Mouse (Mus musculus): ENCODE data around the gene Tnfrsf4. TPM values are rescaled to one million over a fixed set of nuclear protein-coding genes. Genes with fewer than 3 reads are reported as not detected.

The Tnfrsf4 gene
- total RNA-seq, 2 experiments from 2014 or later = 0.34 to 0.62 TPM

GRCm38 (mm10) chr4:156030651-156031118, 17.0 kb downstream of the Tnfrsf4 start:
- no peak for DNase-seq

DNA sequence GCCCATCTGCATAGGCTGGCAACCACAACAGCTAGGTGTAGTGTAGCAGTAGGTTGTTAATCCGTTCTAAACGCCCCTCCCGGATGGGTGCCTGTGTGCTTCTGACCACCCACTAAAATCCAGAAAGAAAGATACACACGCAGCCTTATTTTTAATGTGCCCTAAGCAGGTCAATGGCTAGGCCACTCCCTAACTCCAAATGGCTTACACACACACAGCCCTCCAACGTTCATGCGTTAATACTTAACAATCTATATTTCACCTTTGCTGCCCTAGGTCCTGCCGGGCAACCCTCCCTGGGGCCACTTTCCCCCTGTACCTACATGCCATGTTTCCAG, 17.6 kb downstream of the Tnfrsf4 start:
- no peak for DNase-seq

DNA sequence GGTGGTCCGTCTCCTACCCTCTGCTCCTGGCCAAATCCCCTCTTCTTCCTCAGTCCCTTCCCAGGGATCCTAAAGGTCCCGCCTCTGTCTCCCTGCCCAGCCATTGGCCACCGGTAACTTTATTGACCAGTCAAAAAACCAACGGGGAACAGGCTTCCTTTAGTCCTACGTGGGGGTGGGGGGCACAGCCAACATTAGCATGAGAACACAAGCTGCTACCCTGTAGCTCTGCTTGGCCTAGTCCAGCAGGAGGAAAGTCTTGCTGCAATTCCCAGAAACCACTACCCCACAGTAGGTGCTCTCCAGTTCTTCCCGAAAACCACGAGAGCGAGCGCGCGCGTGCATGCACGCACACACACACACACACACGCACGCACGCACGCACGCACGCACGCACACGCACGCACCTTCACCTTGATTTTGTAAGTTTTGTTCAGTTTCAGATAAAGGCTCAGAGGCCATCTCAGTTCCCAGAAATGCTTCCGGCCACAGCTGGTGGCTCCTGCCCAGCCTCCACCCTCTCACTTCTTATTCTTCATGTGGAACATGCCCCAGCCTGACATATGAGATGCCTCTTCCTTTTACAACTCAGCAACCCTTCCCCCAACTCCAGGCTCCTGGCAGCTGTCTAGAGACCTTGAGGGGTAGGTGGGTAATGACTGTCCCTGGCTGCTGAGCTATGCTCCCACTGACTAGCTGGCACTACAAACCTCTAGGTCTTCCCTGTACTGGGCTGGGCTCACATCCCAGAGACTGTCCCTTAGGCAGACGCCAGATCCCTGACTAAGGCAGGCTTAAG, 18.1 kb downstream of the Tnfrsf4 start:
- peak; percentile 82 for DNase-seq

DNA sequence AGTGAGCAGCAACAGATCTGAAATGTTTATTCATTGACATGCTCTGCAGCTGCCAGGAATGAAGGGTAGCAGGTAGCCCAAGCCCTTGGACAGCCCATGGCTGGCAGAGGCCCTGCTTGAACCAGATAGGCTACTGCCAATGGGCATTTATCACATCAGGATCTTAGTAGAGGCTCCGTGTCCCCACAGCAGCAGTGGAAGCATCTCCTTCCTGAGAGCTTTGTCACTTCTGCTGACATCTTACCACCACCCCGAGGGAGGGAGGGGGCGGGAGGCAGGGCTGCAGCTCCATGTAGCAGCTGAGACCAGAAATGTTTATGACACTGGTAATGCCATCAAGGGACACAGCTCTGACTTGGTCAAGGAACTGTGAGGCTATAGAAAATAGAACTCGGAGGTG, 19.2 kb downstream of the Tnfrsf4 start:
- no peak for DNase-seq

GRCm38 (mm10) chr4:156033476-156034119, 20.0 kb downstream of the Tnfrsf4 start:
- peak; percentile 56 for DNase-seq

DNA sequence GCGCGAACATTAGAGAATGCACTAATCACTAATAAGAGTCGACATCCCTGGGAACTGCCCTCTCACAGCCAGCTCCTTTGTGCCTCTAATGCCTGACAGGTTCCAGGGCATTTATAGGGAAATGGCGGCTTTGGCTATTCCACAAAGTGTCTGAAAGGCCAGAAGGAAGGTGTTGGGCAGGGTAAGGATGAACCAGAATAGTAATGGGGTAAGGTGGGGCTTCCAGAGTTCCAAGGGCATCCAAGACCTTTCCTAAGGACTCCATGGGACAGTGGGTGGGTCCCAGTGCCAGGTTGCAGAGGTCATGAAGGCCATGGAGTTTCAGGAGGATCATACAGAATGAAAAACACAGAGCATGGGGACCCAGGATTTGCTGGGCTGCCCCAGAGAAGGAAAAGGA, 20.7 kb downstream of the Tnfrsf4 start:
- DNase-seq = no peak

DNA sequence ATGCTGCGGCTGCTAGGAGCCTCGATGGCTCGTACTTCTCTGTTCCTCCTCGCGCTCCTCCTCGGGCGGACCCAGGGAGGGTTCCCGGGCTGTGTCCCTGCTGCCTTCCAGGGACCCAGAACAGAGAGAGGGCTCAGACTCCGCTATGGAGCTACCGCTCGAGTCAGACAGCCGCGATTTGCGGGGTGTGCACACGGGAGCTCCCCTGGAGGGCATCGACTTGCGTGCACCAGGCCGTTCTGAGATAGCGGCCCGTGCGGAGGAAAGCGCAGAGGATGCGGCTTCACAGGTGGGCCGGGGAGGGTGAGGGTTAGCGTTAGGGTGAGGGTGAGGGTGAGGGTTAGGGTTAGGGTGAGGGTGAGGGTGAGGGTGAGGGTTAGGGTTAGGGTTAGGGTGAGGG, 21.3 kb downstream of the Tnfrsf4 start:
- DNase-seq = no peak

DNA sequence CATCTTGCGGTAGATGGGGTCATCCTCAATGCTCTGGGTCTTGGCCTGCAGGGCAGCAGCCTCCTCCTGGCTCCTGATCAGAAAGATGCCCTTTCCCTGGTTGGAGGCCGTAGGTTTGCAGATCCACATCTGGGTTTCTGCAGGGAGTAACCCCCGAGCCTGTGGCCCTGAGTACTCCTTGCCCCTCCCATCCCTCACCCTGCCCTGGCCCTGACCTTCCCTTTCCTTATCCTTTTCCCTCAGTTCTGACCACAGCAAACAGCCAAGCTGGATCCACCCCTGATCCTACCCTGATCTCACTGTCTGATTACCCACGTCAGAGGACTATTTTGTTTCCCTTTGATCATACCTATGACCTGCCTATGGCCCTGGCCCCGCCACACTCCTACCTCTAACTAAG, 31.1 kb downstream of the Tnfrsf4 start:
- DNase-seq = no peak

DNA sequence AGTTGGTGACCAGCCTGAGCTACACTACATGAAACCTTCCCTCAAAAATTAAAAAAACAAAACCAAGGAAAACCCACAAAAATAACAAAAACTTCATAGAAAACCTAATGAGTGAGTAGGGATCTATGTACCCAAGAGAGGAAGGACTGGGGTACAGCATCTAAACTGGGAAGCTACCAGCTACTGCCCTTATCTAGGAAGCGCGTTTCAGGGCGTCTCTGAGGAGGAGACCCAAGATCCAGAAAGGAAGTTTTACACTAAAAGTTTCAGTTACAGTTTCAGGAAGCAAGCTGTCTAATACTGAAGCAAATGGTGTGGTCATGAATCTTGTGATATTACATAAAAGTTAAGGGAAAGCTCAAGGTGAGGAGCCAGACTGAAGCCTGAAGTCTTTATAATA, 36.1 kb downstream of the Tnfrsf4 start:
- no peak for DNase-seq

DNA sequence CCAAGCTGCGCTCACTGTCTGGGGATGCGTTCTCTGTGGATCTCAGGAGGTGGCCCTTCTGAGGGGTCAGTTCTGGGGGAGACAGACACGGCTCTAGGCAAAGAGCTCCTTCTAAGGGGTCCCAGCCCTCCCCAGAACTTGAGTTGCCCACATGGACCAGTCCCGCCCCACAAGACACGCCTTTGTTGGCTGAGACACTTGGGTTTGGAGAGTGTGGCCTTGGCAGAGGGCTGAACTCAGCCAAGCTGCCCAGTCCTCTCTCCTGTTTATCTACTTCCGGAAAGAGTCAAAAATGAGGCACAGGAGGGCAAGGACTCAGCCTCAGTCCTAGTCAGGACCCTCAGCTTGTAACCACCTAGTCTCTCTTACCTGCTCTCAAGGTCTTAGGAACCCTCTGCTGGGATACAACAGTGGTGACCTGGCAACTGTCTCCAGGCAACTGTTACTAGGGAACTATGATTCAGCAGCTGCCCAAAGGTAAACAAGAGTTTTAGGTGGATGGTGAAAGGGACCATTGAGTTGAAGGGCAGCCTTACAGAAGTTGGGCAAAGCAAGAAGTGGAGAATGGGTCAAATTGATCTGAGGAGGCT, 36.8 kb downstream of the Tnfrsf4 start:
- no peak for DNase-seq

GRCm38 (mm10) chr4:156053113-156053512, 39.5 kb downstream of the Tnfrsf4 start:
- DNase-seq = no peak

GRCm38 (mm10) chr4:156054130-156054529, 40.5 kb downstream of the Tnfrsf4 start:
- DNase-seq = no peak

DNA sequence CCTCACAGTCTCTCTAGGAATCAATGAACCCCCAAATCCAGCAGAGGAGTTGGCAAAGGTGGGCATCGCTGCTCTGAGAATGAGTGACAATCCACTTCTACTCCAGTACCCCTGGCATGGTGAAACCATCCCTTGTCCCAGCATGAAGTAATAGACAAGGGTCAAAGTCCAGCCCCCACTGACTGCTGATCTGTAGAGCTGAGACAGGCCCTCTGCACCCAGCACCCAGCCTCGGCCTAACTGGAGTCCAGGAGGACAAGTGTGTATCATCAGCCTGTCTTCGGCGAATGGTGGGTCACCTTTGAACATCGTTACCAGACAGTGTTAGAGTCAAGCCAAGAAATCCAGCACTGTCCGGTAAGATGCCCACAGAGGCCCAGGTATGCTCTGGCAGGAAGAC, 41.0 kb downstream of the Tnfrsf4 start:
- DNase-seq = no peak

GRCm38 (mm10) chr4:156055173-156055572, 41.5 kb downstream of the Tnfrsf4 start:
- DNase-seq = no peak

GRCm38 (mm10) chr4:156057702-156058101, 44.1 kb downstream of the Tnfrsf4 start:
- no peak for DNase-seq

GRCm38 (mm10) chr4:156058826-156059225, 45.2 kb downstream of the Tnfrsf4 start:
- no peak for DNase-seq

DNA sequence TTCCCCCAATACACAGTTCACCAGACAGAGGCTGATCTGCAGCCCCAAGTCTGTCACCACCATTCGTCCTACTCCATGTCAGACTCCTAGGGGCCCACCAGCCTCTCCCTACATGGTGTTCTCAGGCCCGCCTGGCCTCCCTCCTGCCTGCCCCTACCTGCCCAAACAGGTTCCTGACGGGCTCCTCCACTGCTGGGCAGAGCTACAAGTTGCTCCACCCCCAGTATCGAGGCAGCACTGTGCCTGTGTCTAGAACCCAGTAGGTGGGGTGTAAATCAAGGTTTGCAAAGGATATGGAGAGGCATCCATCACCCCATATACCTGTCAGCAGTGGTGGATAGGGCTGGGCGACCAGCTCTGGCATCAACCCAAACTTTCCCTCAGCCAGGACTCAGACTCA, 45.6 kb downstream of the Tnfrsf4 start, which contains the start of gene Ttll10:
Gene Ttll10 (minus strand): TSS at position 154 of the 400 bp plus-strand sequence.
- DNase-seq = no peak

GRCm38 (mm10) chr4:156059713-156060112, 46.1 kb downstream of the Tnfrsf4 start:
- DNase-seq = no peak

DNA sequence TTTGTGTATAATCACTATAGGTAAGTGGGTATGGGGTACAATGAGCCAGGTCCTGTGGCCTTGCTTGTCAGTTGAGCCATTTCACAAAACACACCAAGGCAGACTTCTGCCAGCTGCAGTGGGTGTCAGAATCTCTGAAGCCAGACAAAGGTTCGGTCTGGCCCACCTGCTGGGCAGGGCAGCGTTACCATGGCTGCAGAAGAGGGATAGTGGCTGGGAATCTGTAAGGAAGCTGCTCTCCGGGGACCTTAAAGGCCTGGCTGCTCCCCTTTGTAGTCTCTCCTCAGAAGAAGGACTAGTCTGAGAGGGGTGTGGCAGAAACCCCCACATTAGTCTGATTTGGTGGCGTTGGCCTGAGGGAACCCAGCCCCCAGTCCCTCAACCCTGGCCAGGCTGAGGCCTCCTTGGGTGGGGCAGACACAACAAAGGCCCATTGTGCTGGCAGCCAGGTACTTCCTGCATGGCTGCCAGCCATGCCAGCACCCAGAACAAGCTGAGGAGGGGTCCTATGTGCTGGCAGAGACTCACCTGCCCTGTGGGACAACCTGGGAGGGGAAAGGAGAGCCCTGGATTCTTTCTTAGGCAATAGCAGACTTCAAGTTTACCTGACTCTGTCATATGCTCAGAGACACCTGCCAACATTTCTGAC, 50.3 kb downstream of the Tnfrsf4 start:
- DNase-seq = no peak

- DNase-seq = no peak
Observed at GRCm38 (mm10) chr4:156064510-156064897, 50.9 kb downstream of the Tnfrsf4 start.

- no peak for DNase-seq
Observed at GRCm38 (mm10) chr4:156065156-156065894, 51.7 kb downstream of the Tnfrsf4 start.
